Comparison of ENCODE assay signal across 11 mouse cellular contexts in genomic region chr5:146712282-146712918, GRCm38 (mm10).
DNase-seq lines count a peak whose midpoint lies in the region; ATAC-seq and TF ChIP-seq lines count a peak whose summit lies in the region.
"Had no signal": no experiment of that assay in that cellular context is flagged by ENCODE, and none has a peak within 500 bp of the region (broad histone marks: within the 10 kb centered on the region; RNA-seq: fewer than 3 reads in every experiment).

No protein-coding gene starts in this region.

- H3K4me1 ChIP-seq in embryonic facial prominence, embryonic 11.5 days (ENCODE audit: control insufficient read depth, insufficient read depth, low read length), result no peaks in the 10 kb centered on the region
- peaks cover 8% of the 10 kb centered on the region for H3K4me1 ChIP-seq in hindbrain, embryonic 16.5 days (ENCODE audit: control insufficient read depth, insufficient read depth, low read depth, low read length)
- H3K4me1 ChIP-seq in neural tube, embryonic 12.5 days, result peaks cover 17% of the 10 kb centered on the region

- H3K9ac ChIP-seq in embryonic facial prominence, embryonic 11.5 days (replicated peaks; ENCODE audit: low read length), result no peak overlapping the region
- H3K9ac ChIP-seq in hindbrain, embryonic 16.5 days (ENCODE audit: low read depth, low read length), result peak overlapping the region; percentile 47
- H3K9ac ChIP-seq in neural tube, embryonic 12.5 days, result no peak overlapping the region

- peak overlapping the region; percentile 59 for H3K4me3 ChIP-seq in gastrocnemius, adult 2 months
- H3K4me3 ChIP-seq in embryonic facial prominence, embryonic 11.5 days (ENCODE audit: low read depth, low read length), result no peak overlapping the region
- no peak overlapping the region for H3K4me3 ChIP-seq in hindbrain, embryonic 16.5 days (ENCODE audit: low read length)
- no peak overlapping the region for H3K4me3 ChIP-seq in neural tube, embryonic 12.5 days

- intact Hi-C loops in gastrocnemius, adult 2 months (cut with DNase I), result no loop called here
- intact Hi-C loops in left cerebral cortex, postnatal 25 days (cut with DNase I), result no loop called here

- peak overlapping the region; percentile 16; the same call in 1 of the 2 replicates for H3K27ac ChIP-seq in gastrocnemius, adult 2 months
- H3K27ac ChIP-seq in embryonic facial prominence, embryonic 11.5 days (replicated peaks; ENCODE audit: low read depth, low read length), result peak overlapping the region; percentile 20; the same call in 1 of the 2 replicates
- peak overlapping the region; percentile 72 for H3K27ac ChIP-seq in hindbrain, embryonic 16.5 days (ENCODE audit: low read depth, low read length)
- peak overlapping the region; percentile 62; the same call in 1 of the 2 replicates for H3K27ac ChIP-seq in neural tube, embryonic 12.5 days

- 75% methylated on average over 18 of the region's 18 CpGs for WGBS in embryonic facial prominence, embryonic 11.5 days
- WGBS in hindbrain, embryonic 16.5 days, result 27% methylated on average over 18 of the region's 18 CpGs
- 43% methylated on average over 18 of the region's 18 CpGs for WGBS in neural tube, embryonic 12.5 days

- no peaks in the 10 kb centered on the region; the same call in 1 of the 2 replicates for H3K27me3 ChIP-seq in embryonic facial prominence, embryonic 11.5 days (ENCODE audit: control insufficient read depth, insufficient read depth, low read length)
- H3K27me3 ChIP-seq in hindbrain, embryonic 16.5 days (replicated peaks; ENCODE audit: control insufficient read depth, insufficient read depth, low read length), result no peaks in the 10 kb centered on the region
- no peaks in the 10 kb centered on the region for H3K27me3 ChIP-seq in neural tube, embryonic 12.5 days (replicated peaks)

- peak; percentile 76; the same call in 1 of the 2 replicates for ATAC-seq in embryonic facial prominence, embryonic 11.5 days (replicated peaks; ENCODE audit: insufficient number of reproducible peaks, low FRiP score, low TSS enrichment, low read depth)
- ATAC-seq in hindbrain, embryonic 16.5 days, result peak; percentile 85
- peak; percentile 83 for ATAC-seq in neural tube, embryonic 12.5 days (ENCODE audit: low FRiP score, low read depth)

- DNase-seq in gastrocnemius, adult 2 months, result peak; percentile 33
- no peak for DNase-seq in gastrocnemius, adult 8-10 months (ENCODE audit: low spot score in 2 of 2)
- DNase-seq in embryonic facial prominence, embryonic 11.5 days (ENCODE audit: low spot score), result no peak
- no peak for DNase-seq in adrenal gland, adult 2 months
- DNase-seq in thymus, postnatal 14 days, result no peak
- DNase-seq in left cerebral cortex, postnatal 25 days (ENCODE audit: low spot score in 2 of 2), result no peak
- DNase-seq: B cell, adult 2 months; kidney, postnatal 14 days; lung, adult 18-20 months had no signal

- TF ChIP-seq CTCF in gastrocnemius, adult 2 months (IDR thresholded peaks at IDR 0.05), result no peak

- no peaks in the 10 kb centered on the region for H3K9me3 ChIP-seq in embryonic facial prominence, embryonic 11.5 days (replicated peaks; ENCODE audit: control insufficient read depth, low read length)
- H3K9me3 ChIP-seq in hindbrain, embryonic 16.5 days (ENCODE audit: control insufficient read depth, low read length), result peaks cover 3% of the 10 kb centered on the region; the same call in 1 of the 2 replicates
- no peaks in the 10 kb centered on the region for H3K9me3 ChIP-seq in neural tube, embryonic 12.5 days

- no peak overlapping the region for H3K4me2 ChIP-seq in embryonic facial prominence, embryonic 11.5 days (ENCODE audit: low read depth, low read length)
- H3K4me2 ChIP-seq in hindbrain, embryonic 16.5 days (ENCODE audit: low read length), result peak overlapping the region; percentile 38
- peak overlapping the region; percentile 30; the same call in 1 of the 2 replicates for H3K4me2 ChIP-seq in neural tube, embryonic 12.5 days (replicated peaks)

- no peaks in the 10 kb centered on the region for H3K36me3 ChIP-seq in embryonic facial prominence, embryonic 11.5 days (replicated peaks; ENCODE audit: control insufficient read depth, insufficient read depth, low read depth, low read length)
- no peaks in the 10 kb centered on the region for H3K36me3 ChIP-seq in hindbrain, embryonic 16.5 days (ENCODE audit: control insufficient read depth, insufficient read depth, low read length)
- H3K36me3 ChIP-seq in neural tube, embryonic 12.5 days, result no peaks in the 10 kb centered on the region

Comparison
In these comparisons a context has a peak if more than half of its experiments do, and no peak if none do; other contexts are left out.
1. H3K27ac ChIP-seq: peak in every context shown above with its lines; median percentile 72 in hindbrain, embryonic 16.5 days; 62 in neural tube, embryonic 12.5 days; 20 in embryonic facial prominence, embryonic 11.5 days; 16 in gastrocnemius, adult 2 months.